Mouse (Mus musculus) embryonic facial prominence, embryonic 15.5 days (tissue): ENCODE measurements around the gene Gm38394. TPM values are rescaled to one million over a fixed set of nuclear protein-coding genes. Genes with fewer than 3 reads are reported as not detected.
"Not testable (repeated sequence)": the region's sequence is repeated elsewhere in the genome, so short reads cannot be mapped to it uniquely, and the experiment has no call there.

ENCODE experiments used
- ATAC-seq: fragments of 200-750 bp; cut with Nextera tagmentation; 2 replicates; pipeline ENCODE4 v1.8.0; 2017; ENCODE audit warnings: low read depth, moderate TSS enrichment; ENCODE audit not compliant: insufficient number of reproducible peaks, low FRiP score, low TSS enrichment
- H3K27ac ChIP-seq: fragments of 300-500 bp; sonication (generic); replicated peaks from 2 replicates; pipeline ENCODE4 v1.5.1; 2015; ENCODE audit warnings: mild to moderate bottlenecking, inconsistent platforms
- H3K27me3 ChIP-seq: fragments of 300-500 bp; sonication (generic); 2 replicates; pipeline ENCODE4 v1.6.1; 2015; ENCODE audit warnings: inconsistent platforms
- H3K36me3 ChIP-seq: fragments of 300-500 bp; sonication (generic); 2 replicates; pipeline ENCODE4 v1.6.1; 2015; ENCODE audit warnings: mild to moderate bottlenecking, inconsistent platforms
- H3K4me1 ChIP-seq: fragments of 300-500 bp; sonication (generic); 2 replicates; pipeline ENCODE4 v1.6.1; 2015; ENCODE audit warnings: inconsistent platforms
- H3K4me2 ChIP-seq: fragments of 300-500 bp; sonication (generic); replicated peaks from 2 replicates; pipeline ENCODE4 v1.6.1; 2015; ENCODE audit warnings: mild to moderate bottlenecking, inconsistent platforms
- H3K4me3 ChIP-seq: fragments of 300-500 bp; sonication (generic); replicated peaks from 2 replicates; pipeline ENCODE4 v1.5.1; 2015; ENCODE audit warnings: mild to moderate bottlenecking, inconsistent platforms
- H3K9ac ChIP-seq: fragments of 300-500 bp; sonication (generic); 2 replicates; pipeline ENCODE4 v1.6.1; 2015; ENCODE audit warnings: inconsistent platforms
- H3K9me3 ChIP-seq: fragments of 300-500 bp; sonication (generic); replicated peaks from 2 replicates; pipeline ENCODE4 v1.6.1; 2016; ENCODE audit warnings: inconsistent platforms
- WGBS: fragments of 180-500 bp; shearing (Covaris S2); methylation state at CpG from one replicate; pipeline ENCODE4 v1.1.7; 2015; 5-methylcytosine and 5-hydroxymethylcytosine counted together
- polyA plus RNA-seq: library from polyadenylated mRNA; unstranded; fragments of >200 nt; fragmentation: Nextera tagmentation; extraction: Ambion mirVana; gene quantifications from 2 replicates; pipeline ENCODE4 v1.2.1, GENCODE M21; 2015

The Gm38394 gene
- polyA plus RNA-seq, 1 experiment from 2014 or later, result 5.5 TPM

GRCm38 (mm10) chr1:133689897-133690296 lies 28.8 kb upstream of the Gm38394 start, which contains the start of gene Lax1:
Lax1 (minus strand) TSS chr1:133690108.
- Histone ChIP-seq H3K27ac (no peak within 1 kb of the TSS), H3K4me2 (no peak within 1 kb of the TSS)

GRCm38 (mm10) chr1:133688301-133688700 lies 27.2 kb upstream of the Gm38394 start:
- H3K36me3 ChIP-seq, result no peaks in the 10 kb centered on the region
- WGBS, result 67% methylated on average over 7 of the region's 7 CpGs
- no peaks in the 10 kb centered on the region for H3K9me3 ChIP-seq
- no peak overlapping the region for H3K27ac ChIP-seq
- H3K9ac ChIP-seq, result no peak overlapping the region
- no peak overlapping the region for H3K4me2 ChIP-seq
- no peaks in the 10 kb centered on the region for H3K27me3 ChIP-seq
- ATAC-seq, result no peak
- H3K4me3 ChIP-seq, result no peak overlapping the region
- H3K4me1 ChIP-seq, result peaks cover 5% of the 10 kb centered on the region; the same call in 1 of the 2 replicates

More at GRCm38 (mm10) chr1:133689897-133690296, 28.8 kb upstream of the Gm38394 start, which contains the start of gene Lax1:
- 9% methylated on average over 6 of the region's 6 CpGs for WGBS
- H3K9me3 ChIP-seq, result no peaks in the 10 kb centered on the region
- no peak for ATAC-seq
- H3K27me3 ChIP-seq, result no peaks in the 10 kb centered on the region
- no peak within 1 kb of the TSS for H3K4me3 ChIP-seq
- H3K9ac ChIP-seq, result no peak within 1 kb of the TSS
- peaks cover 20% of the 10 kb centered on the region for H3K4me1 ChIP-seq
- no peaks in the 10 kb centered on the region for H3K36me3 ChIP-seq

DNA sequence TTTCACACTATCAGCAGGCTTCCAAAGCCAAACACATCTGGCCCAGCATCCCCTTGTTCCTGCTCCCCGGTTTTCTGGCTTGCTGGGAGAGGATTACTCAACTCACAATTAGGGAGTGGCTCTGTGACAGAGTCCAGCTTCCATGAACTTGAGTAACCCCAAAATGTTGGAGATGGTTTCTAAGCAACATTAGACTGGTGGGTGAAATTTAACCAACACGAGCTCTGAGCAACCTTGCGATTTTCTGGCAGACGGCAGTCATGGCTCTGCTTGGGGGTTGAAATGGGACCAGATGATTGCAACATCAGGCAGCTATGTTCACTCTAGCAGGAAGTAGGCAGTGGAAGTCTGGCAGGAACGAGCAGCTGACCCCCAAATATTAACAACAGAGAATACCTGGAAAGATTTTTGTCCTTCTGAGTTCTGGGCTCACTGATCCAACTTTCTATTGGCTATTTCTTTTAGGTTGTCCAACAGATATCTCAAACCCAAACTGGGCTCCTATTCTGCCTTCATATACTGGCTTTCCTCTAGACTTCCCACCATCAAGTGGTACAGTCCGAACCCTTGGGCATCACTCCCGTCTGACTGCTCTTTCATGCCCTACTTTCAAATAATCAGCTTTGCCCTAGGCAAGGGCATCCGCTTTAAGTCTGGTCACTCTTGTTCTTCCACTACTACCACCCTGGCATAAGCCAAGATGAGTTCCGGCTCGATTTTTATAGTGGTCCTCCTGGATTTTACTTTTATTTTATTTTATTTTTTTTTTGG lies 24.8 kb upstream of the Gm38394 start:
- Histone ChIP-seq H3K9me3 (no peaks in the 10 kb centered on the region), H3K9ac (no peak overlapping the region), H3K4me1 (peaks cover 5% of the 10 kb centered on the region; the same call in 1 of the 2 replicates), H3K27me3 (no peaks in the 10 kb centered on the region), H3K36me3 (no peaks in the 10 kb centered on the region), H3K4me2 (no peak overlapping the region), H3K27ac (no peak overlapping the region; the same call in 1 of the 2 replicates), H3K4me3 (no peak overlapping the region)
- 56% methylated on average over 10 of the region's 10 CpGs for WGBS
- no peak for ATAC-seq

DNA sequence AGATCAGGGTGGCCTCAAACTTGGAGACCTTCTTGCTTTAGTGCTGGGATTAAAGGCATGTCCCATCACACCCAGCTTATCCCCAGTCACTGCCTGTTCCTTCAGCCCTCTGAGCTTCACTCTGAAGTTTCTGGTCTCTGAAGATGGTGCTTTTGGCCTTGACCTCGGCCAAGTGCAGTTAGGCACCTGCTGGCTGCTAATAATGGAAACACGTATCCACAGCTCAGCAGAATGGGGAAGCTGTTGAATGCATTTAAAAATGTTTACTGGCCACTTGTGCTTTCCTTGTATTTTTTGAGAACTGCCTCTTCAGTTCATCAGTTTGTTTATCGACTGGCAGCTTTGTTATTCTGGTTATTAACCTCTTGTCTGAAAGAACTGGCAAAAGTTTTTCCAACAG lies 10.7 kb upstream of the Gm38394 start:
- ATAC-seq, result no peak
- Histone ChIP-seq H3K4me2 (no peak overlapping the region), H3K9me3 (no peaks in the 10 kb centered on the region), H3K4me1 (no peaks in the 10 kb centered on the region), H3K9ac (no peak overlapping the region), H3K36me3 (no peaks in the 10 kb centered on the region), H3K27ac (no peak overlapping the region), H3K27me3 (no peaks in the 10 kb centered on the region), H3K4me3 (no peak overlapping the region)
- 68% methylated on average over 3 of the region's 3 CpGs for WGBS

DNA sequence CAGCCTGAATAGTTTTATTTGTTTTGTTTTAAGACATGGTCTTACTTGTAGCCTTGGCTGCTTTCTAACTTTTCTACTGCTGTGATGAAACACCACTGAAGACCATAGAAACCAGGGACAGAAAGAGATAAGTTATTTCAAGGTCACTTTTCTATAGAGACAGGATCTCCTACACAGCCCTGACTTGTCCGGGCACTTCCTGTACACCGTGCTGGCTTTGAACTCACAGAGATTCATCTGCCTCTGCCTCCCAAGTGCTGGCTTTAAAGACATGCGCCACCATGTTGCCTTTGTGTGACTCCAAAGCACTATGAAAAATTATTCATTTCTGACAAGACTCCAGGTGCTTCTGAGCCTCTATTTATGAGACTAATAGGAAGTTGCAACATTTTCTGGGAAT lies 10.1 kb upstream of the Gm38394 start:
- Histone ChIP-seq H3K4me3 (no peak overlapping the region), H3K9me3 (no peaks in the 10 kb centered on the region), H3K9ac (no peak overlapping the region), H3K27ac (no peak overlapping the region), H3K4me2 (no peak overlapping the region), H3K4me1 (no peaks in the 10 kb centered on the region), H3K27me3 (no peaks in the 10 kb centered on the region), H3K36me3 (no peaks in the 10 kb centered on the region)
- WGBS, result 89% methylated on average over 3 of the region's 3 CpGs
- ATAC-seq, result no peak

GRCm38 (mm10) chr1:133670776-133671175 lies 9.7 kb upstream of the Gm38394 start:
- Histone ChIP-seq H3K4me2 (no peak overlapping the region), H3K9me3 (no peaks in the 10 kb centered on the region), H3K36me3 (no peaks in the 10 kb centered on the region), H3K4me1 (no peaks in the 10 kb centered on the region), H3K27me3 (no peaks in the 10 kb centered on the region), H3K27ac (no peak overlapping the region), H3K9ac (no peak overlapping the region), H3K4me3 (no peak overlapping the region)
- ATAC-seq, result no peak
- WGBS, result 77% methylated on average over 6 of the region's 6 CpGs

DNA sequence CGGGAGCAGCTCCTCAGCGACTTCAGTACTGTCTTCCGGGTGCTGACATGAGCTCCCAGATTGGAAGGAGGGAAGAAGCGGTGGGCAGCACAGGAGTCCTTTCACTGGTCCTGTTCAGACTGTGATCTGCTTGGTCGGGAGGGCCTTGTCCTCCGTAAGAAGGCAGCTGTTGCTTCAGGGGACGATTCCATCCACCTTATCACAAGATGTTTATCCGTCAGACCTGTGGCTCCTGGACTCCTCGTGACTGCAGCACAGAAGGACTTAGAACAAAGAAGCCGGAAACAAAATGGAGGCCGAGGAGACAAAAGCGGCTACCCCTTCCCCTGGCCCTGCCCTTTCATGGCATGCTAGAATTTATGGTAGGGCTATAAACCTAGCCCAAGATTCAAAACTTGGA lies 9.1 kb upstream of the Gm38394 start:
- no peaks in the 10 kb centered on the region for H3K4me1 ChIP-seq
- no peaks in the 10 kb centered on the region for H3K9me3 ChIP-seq
- ATAC-seq, result no peak
- no peak overlapping the region for H3K4me3 ChIP-seq
- H3K9ac ChIP-seq, result no peak overlapping the region
- no peaks in the 10 kb centered on the region for H3K36me3 ChIP-seq
- WGBS, result 81% methylated on average over 12 of the region's 12 CpGs
- H3K4me2 ChIP-seq, result no peak overlapping the region
- H3K27ac ChIP-seq, result no peak overlapping the region
- H3K27me3 ChIP-seq, result no peaks in the 10 kb centered on the region

GRCm38 (mm10) chr1:133668618-133669017 lies 7.5 kb upstream of the Gm38394 start:
- H3K4me2 ChIP-seq, result no peak overlapping the region
- no peaks in the 10 kb centered on the region for H3K36me3 ChIP-seq
- 79% methylated on average over 3 of the region's 3 CpGs for WGBS
- H3K9ac ChIP-seq, result no peak overlapping the region
- ATAC-seq, result no peak
- H3K4me1 ChIP-seq, result no peaks in the 10 kb centered on the region
- no peaks in the 10 kb centered on the region for H3K27me3 ChIP-seq
- H3K4me3 ChIP-seq, result no peak overlapping the region
- no peaks in the 10 kb centered on the region for H3K9me3 ChIP-seq
- no peak overlapping the region for H3K27ac ChIP-seq

DNA sequence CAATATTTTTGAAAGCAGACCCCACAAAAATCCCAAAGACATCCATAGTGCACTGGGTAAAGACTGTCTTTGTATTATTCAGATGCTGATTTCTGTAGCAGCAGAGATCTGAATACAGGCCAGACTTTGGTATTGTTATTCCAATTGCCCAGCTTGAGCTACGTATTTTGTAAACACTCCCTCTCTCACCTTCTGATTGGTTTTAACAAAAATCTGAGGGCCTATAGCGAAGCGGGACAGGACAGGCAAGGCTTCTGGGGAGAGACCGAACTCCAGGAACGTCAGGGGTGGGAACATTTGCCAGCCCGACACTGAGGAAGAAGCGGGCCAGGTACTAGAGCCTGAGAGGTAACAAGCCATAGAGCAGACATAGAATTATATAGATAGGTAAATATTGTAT lies 6.6 kb upstream of the Gm38394 start:
- ATAC-seq, result no peak
- Histone ChIP-seq H3K27ac (no peak overlapping the region), H3K4me1 (no peaks in the 10 kb centered on the region), H3K27me3 (no peaks in the 10 kb centered on the region), H3K9ac (no peak overlapping the region), H3K9me3 (no peaks in the 10 kb centered on the region), H3K4me2 (no peak overlapping the region), H3K36me3 (no peaks in the 10 kb centered on the region), H3K4me3 (no peak overlapping the region)
- WGBS, result 55% methylated on average over 7 of the region's 7 CpGs

DNA sequence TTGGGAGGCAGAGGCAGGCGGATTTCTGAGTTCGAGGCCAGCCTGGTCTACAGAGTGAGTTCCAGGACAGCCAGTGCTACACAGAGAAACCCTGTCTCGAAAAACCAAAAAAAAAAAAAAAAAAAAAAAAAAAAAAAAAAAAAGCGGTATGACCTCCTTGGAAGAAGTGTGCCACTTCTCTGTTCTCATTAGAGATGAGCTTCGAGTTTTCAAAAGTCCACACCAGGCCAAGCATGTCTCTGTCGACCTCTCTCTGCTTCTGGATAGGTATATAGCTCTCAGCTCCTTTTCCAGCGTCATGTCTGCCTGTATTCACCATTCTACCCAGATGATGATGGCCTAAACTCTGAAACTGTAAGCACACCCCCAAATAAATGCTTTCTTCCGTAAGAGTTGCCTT lies 4.6 kb upstream of the Gm38394 start:
- H3K9me3 ChIP-seq, H3K4me2 ChIP-seq, H3K27ac ChIP-seq, H3K27me3 ChIP-seq, H3K4me3 ChIP-seq, H3K9ac ChIP-seq, ATAC-seq, H3K36me3 ChIP-seq, H3K4me1 ChIP-seq: not testable (repeated sequence)
- 86% methylated on average over 7 of the region's 8 CpGs for WGBS

- Histone ChIP-seq H3K4me1 (peaks cover 7% of the 10 kb centered on the region), H3K9me3 (no peaks in the 10 kb centered on the region), H3K36me3 (0 out of 2 replicates have a peak, but pooled peaks cover 1% of the 10 kb centered on the region), H3K4me3 (no peak overlapping the region), H3K27ac (0 out of 2 replicates have a peak overlapping the region, but pooled peaks have one; percentile 11), H3K4me2 (no peak overlapping the region), H3K27me3 (no peaks in the 10 kb centered on the region), H3K9ac (no peak overlapping the region)
- ATAC-seq, result no peak
- 59% methylated on average over 11 of the region's 11 CpGs for WGBS
Measured at GRCm38 (mm10) chr1:133664203-133664970, 3.3 kb upstream of the Gm38394 start.
